Mouse (Mus musculus) neural tube, embryonic 14.5 days (tissue): Measurements from ENCODE around the gene Cux1. TPM values are rescaled to one million over a fixed set of nuclear protein-coding genes. Genes with fewer than 3 reads are reported as not detected.

Source experiments
- ATAC-seq: fragments of 200-750 bp; cut with Nextera tagmentation; 2 replicates; pipeline ENCODE4 v1.8.0; 2017; ENCODE audit warnings: low read depth, mild to moderate bottlenecking, moderate TSS enrichment, moderate library complexity
- H3K27ac ChIP-seq: fragments of 300-500 bp; sonication (generic); 2 replicates; pipeline ENCODE4 v1.5.1; 2014; ENCODE audit warnings: low read depth, mild to moderate bottlenecking, control low read depth, low read length, moderate library complexity, mixed read lengths
- H3K27me3 ChIP-seq: fragments of 300-500 bp; sonication (generic); 2 replicates; pipeline ENCODE4 v1.6.1; 2014; ENCODE audit warnings: low read length; ENCODE audit not compliant: control insufficient read depth, insufficient read depth
- H3K36me3 ChIP-seq: fragments of 300-500 bp; sonication (generic); 2 replicates; pipeline ENCODE4 v1.6.1; 2014; ENCODE audit warnings: low read length, mixed read lengths; ENCODE audit not compliant: control insufficient read depth, insufficient read depth
- H3K4me1 ChIP-seq: fragments of 300-500 bp; sonication (generic); 2 replicates; pipeline ENCODE4 v1.6.1; 2014; ENCODE audit warnings: low read length; ENCODE audit not compliant: control insufficient read depth, insufficient read depth
- H3K4me2 ChIP-seq: fragments of 300-500 bp; sonication (generic); 2 replicates; pipeline ENCODE4 v1.6.1; 2014; ENCODE audit warnings: mild to moderate bottlenecking, low read depth, low read length, control low read depth
- H3K4me3 ChIP-seq: fragments of 300-500 bp; sonication (generic); 2 replicates; pipeline ENCODE4 v1.5.1; 2014; ENCODE audit warnings: low read depth, low read length, control low read depth, mixed read lengths
- H3K9ac ChIP-seq: fragments of 300-500 bp; sonication (generic); replicated peaks from 2 replicates; pipeline ENCODE4 v1.6.1; 2014; ENCODE audit warnings: low read depth, mild to moderate bottlenecking, control low read depth, low read length, mixed read lengths
- H3K9me3 ChIP-seq: fragments of 300-500 bp; sonication (generic); 2 replicates; pipeline ENCODE4 v1.6.1; 2016; ENCODE audit warnings: low read length; ENCODE audit not compliant: control insufficient read depth
- WGBS: fragments of 180-500 bp; shearing (Covaris S2); extraction: QIAGEN DNeasy Blood & Tissue Kit; methylation state at CpG from one replicate; pipeline ENCODE4 v1.1.7; 2014; 5-methylcytosine and 5-hydroxymethylcytosine counted together
- polyA plus RNA-seq: library from polyadenylated mRNA; unstranded; fragments of >200 nt; fragmentation: Nextera tagmentation; extraction: Ambion mirVana; gene quantifications from 2 replicates; pipeline ENCODE4 v1.2.1, GENCODE M21; 2014

Gene Cux1
- polyA plus RNA-seq, 1 experiment from 2014 or later = 95.3 TPM

GRCm38 (mm10) chr5:136522843-136523463 is 44.3 kb downstream of the Cux1 start:
- Histone ChIP-seq H3K27ac (no peak overlapping the region), H3K4me3 (no peak overlapping the region), H3K36me3 (no peaks in the 10 kb centered on the region), H3K9ac (no peak overlapping the region), H3K9me3 (no peaks in the 10 kb centered on the region), H3K27me3 (no peaks in the 10 kb centered on the region), H3K4me1 (no peaks in the 10 kb centered on the region; the same call in 1 of the 2 replicates), H3K4me2 (no peak overlapping the region)
- no peak for ATAC-seq
- 12% methylated on average over 3 of the region's 3 CpGs for WGBS

GRCm38 (mm10) chr5:136521656-136522055 is 45.6 kb downstream of the Cux1 start:
- no peaks in the 10 kb centered on the region for H3K27me3 ChIP-seq
- WGBS = 89% methylated on average over 3 of the region's 3 CpGs
- H3K4me1 ChIP-seq = no peaks in the 10 kb centered on the region
- no peak overlapping the region for H3K9ac ChIP-seq
- H3K27ac ChIP-seq = no peak overlapping the region
- no peaks in the 10 kb centered on the region for H3K9me3 ChIP-seq
- ATAC-seq = no peak
- H3K4me2 ChIP-seq = no peak overlapping the region
- H3K4me3 ChIP-seq = no peak overlapping the region
- H3K36me3 ChIP-seq = no peaks in the 10 kb centered on the region

- WGBS = 91% methylated on average over 3 of the region's 3 CpGs
- H3K9me3 ChIP-seq = no peaks in the 10 kb centered on the region
Measured at GRCm38 (mm10) chr5:136518648-136519437, 48.4 kb downstream of the Cux1 start.

GRCm38 (mm10) chr5:136517510-136517909 is 49.8 kb downstream of the Cux1 start:
- Histone ChIP-seq H3K27me3 (no peaks in the 10 kb centered on the region), H3K9me3 (no peaks in the 10 kb centered on the region), H3K36me3 (no peaks in the 10 kb centered on the region), H3K9ac (no peak overlapping the region), H3K4me1 (peaks cover 3% of the 10 kb centered on the region; the same call in 1 of the 2 replicates), H3K27ac (no peak overlapping the region), H3K4me3 (no peak overlapping the region), H3K4me2 (no peak overlapping the region)
- no peak for ATAC-seq
- 76% methylated on average over 2 of the region's 2 CpGs for WGBS

More at GRCm38 (mm10) chr5:136518648-136519437, 48.4 kb downstream of the Cux1 start:
- Histone ChIP-seq H3K4me3 (no peak overlapping the region), H3K36me3 (no peaks in the 10 kb centered on the region), H3K9ac (no peak overlapping the region), H3K4me2 (no peak overlapping the region), H3K4me1 (peaks cover 1% of the 10 kb centered on the region; the same call in 1 of the 2 replicates), H3K27me3 (no peaks in the 10 kb centered on the region), H3K27ac (no peak overlapping the region)
- no peak for ATAC-seq

- Histone ChIP-seq H3K27ac (no peak overlapping the region), H3K4me3 (no peak overlapping the region), H3K4me1 (peaks cover 3% of the 10 kb centered on the region; the same call in 1 of the 2 replicates), H3K27me3 (no peaks in the 10 kb centered on the region), H3K9ac (no peak overlapping the region), H3K4me2 (no peak overlapping the region), H3K9me3 (no peaks in the 10 kb centered on the region), H3K36me3 (no peaks in the 10 kb centered on the region)
- 89% methylated on average over 3 of the region's 3 CpGs for WGBS
- ATAC-seq = no peak
Measured at GRCm38 (mm10) chr5:136516593-136516992, 50.7 kb downstream of the Cux1 start.

- Histone ChIP-seq H3K9ac (no peak overlapping the region), H3K9me3 (no peaks in the 10 kb centered on the region), H3K4me1 (peaks cover 3% of the 10 kb centered on the region; the same call in 1 of the 2 replicates), H3K4me2 (no peak overlapping the region), H3K27ac (no peak overlapping the region), H3K36me3 (no peaks in the 10 kb centered on the region), H3K4me3 (no peak overlapping the region), H3K27me3 (no peaks in the 10 kb centered on the region)
- no peak for ATAC-seq
- WGBS = 49% methylated on average over 6 of the region's 6 CpGs
Measured at GRCm38 (mm10) chr5:136514049-136514677, 53.1 kb downstream of the Cux1 start.

- Histone ChIP-seq H3K9ac (no peak overlapping the region), H3K36me3 (no peaks in the 10 kb centered on the region), H3K27ac (no peak overlapping the region), H3K4me2 (no peak overlapping the region), H3K9me3 (no peaks in the 10 kb centered on the region), H3K27me3 (no peaks in the 10 kb centered on the region), H3K4me1 (peaks cover 3% of the 10 kb centered on the region; the same call in 1 of the 2 replicates), H3K4me3 (no peak overlapping the region)
- ATAC-seq = no peak
- WGBS = 86% methylated on average over 2 of the region's 2 CpGs
Measured at GRCm38 (mm10) chr5:136512103-136512674, 55.1 kb downstream of the Cux1 start.

DNA sequence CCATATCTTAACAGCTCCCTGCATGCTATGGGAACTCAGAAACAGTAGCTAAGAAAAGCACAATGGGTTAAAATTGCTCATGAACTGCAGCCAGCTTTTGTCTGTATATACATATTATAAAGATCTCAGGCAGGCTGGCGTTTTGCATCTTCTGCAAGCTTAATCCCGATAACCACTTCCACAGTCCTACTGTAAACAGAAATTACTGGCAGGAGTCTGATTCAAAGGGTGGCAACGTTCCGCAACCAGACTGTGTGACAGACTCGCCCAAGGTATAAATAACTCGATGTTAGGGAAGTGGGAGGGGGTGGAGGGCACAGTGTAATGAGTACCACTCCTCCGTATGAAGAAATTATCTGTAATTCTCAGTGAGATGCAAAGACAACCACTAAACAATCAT is 55.9 kb downstream of the Cux1 start:
- Histone ChIP-seq H3K9me3 (no peaks in the 10 kb centered on the region), H3K27me3 (no peaks in the 10 kb centered on the region), H3K4me3 (no peak overlapping the region), H3K4me1 (peaks cover 3% of the 10 kb centered on the region; the same call in 1 of the 2 replicates), H3K36me3 (no peaks in the 10 kb centered on the region), H3K27ac (no peak overlapping the region), H3K9ac (no peak overlapping the region), H3K4me2 (no peak overlapping the region)
- ATAC-seq = no peak
- WGBS = 56% methylated on average over 7 of the region's 7 CpGs
